Mouse (Mus musculus): Measurements from ENCODE around the gene Tcte2.
"Not testable (repeated sequence)": the region's sequence is repeated elsewhere in the genome, so short reads cannot be mapped to it uniquely, and the experiment has no call there.

The Tcte2 gene

DNA sequence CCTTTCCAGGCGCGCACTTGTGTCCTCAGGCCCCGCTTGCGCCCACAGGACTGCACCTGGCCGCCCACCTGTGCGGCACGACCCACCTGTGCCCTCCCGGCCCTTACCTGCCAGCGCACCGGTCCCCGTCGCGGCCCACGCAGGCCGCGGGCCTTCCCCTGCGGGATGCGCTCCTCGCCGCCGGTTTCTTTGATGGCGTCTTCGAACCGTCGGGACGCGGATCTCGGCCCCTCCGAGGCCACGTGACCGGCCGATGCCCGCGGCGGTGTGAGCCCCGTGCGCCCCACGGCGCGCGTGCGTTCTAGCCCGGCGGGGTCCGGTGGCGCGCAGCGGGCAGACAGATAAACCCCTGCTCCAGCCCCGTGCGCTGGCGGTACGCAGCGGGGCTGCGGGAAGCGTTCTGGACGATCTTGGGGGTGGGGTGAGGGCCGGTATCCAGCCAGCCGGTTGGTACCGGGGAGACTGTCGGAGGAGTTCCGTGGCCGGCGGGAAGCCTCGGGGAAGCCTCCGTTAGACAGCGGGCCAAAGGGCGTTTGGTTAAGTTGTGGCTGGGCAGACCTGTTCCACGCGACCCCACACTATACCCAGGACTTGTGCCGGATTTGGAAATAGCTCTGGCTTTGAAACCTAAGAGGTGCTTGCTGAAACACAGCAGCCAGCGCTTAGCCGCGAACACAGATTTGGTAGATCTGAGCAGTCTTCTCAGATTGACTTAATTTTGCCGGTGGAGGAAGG, at the start of gene Tcte2:
Tcte2 (minus strand) TSS at position 647 of the 735 bp plus-strand sequence.
- peak; percentile 43 to 62 for DNase-seq

- DNase-seq, result no peak
These were observed 44.4 kb upstream of the Tcte2 start for GRCm38 (mm10) chr17:13806016-13806415.

- DNase-seq, result no peak
These were observed 41.3 kb upstream of the Tcte2 start for GRCm38 (mm10) chr17:13802836-13803408.

DNA sequence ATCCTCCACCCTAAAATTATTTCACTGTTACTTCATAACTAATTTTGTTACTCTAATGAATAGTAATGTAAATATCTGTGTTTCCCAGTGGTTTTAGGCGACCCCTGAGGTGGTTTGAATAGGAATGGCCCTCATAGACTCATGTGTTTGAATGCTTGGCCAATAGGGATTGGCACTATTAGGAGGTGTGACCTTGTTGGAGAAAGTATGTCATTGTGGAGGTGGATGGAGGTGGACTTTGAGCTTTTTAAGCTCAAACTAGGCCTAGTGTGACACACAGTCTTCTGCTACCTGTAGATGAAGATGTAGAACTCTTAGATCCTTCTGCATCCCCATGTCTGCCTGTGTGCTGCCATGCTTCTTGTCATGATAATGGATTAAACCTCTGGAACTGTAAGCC, 36.1 kb upstream of the Tcte2 start:
- no peak for DNase-seq

DNA sequence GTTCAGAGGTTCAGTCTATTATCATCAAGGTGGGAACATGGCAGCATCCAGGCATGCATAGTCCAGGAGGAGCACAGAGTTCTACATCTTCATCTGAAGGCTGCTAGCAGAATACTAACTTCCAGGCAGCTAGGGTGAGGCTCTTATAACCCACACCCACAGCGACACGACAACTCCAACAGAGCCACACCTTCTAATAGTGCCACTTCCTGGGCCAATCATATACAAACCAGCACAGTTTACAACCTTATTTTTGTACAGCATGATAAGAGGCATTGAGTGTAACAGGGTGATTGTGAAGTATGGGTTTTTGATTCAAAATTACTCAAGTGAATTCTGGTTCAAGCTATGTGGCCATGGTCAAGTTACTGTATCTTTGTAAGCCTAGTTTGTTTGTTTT, 28.4 kb upstream of the Tcte2 start:
- DNase-seq, result not testable (repeated sequence)

DNA sequence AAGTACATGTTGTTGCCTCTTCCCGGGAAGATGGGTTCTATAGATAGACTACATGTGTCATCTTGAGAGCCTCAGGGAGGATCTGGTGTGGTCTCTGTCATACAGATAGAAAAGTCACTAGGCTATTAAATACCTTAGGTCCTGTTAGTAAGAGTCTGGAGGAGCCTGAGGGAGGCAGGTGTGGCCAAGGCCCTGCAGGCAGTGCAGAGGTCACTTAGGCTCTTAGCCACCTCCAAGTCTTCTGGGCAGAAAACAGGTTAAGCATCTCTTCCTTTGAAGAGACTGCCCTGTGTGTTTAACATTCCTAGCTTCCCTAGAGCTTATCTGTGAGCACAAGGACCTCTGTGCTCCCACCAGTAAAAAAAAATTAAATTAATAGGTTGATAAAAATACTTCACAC, 21.8 kb upstream of the Tcte2 start:
- no peak for DNase-seq

DNA sequence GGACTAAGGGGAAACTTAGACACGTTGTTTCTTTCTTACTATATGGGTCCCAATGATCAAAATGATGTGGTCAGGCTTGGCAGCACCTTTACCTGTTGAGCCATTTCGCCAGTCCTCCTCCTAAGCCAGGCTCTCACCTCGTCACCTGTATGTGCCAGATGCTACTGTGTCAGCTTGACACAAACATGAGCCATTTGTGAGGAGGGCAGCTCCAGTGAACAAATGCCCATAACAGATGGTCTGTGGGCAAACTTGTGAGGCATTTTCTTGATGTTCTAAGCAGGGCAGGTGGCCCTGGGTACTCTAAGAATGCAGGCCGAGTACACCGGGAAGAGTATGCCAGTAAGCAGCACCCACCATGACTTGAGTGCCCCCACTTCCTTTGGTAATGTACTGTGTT, 20.3 kb upstream of the Tcte2 start:
- no peak for DNase-seq

GRCm38 (mm10) chr17:13778865-13779264, 17.2 kb upstream of the Tcte2 start:
- DNase-seq, result no peak

DNA sequence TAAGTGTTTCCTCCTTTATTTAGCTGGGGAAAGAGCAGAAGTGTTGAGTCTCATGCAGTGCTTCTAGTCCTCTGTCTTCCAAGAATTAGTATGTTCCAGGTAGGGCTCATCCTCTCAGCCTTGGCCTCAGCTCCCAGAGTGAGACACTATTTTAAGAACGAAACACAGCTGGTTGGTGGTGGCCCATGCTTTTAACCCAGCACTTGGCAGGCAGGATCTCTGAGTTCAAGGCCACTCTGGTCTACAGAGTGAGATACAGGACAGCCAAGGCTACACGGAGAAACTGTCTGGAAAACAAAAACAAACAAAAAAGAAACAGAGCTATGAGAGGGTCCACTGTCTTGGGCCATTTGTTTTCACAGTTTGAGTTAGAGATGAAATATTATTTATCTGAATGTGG, 16.1 kb upstream of the Tcte2 start:
- no peak for DNase-seq

- DNase-seq, result peak in 1 of 2 experiments; percentile 23
These were observed 7.6 kb upstream of the Tcte2 start for GRCm38 (mm10) chr17:13769256-13769655.

GRCm38 (mm10) chr17:13768531-13768930, 6.9 kb upstream of the Tcte2 start:
- DNase-seq, result no peak

DNA sequence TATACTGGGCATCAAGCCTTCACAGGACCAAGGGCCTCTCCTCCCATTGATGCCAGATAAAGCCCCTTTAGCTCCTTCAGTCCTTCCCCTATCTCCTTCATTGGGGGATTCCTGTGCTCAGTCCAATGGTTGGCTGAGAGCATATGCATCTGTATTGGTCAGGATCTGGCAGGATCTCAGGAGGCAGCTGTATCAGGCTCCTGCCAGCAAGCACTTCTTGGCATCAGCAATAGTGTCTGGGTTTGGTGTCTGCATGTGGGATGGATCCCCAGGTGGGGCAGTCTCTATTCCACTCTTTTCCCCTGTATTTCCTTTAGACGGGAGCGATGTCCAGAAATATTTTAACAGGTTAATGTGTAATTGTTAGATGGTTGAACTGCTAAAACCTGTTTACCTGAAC, 3.3 kb upstream of the Tcte2 start:
- not testable (repeated sequence) for DNase-seq

- no peak for DNase-seq
These were observed 2.2 kb upstream of the Tcte2 start for GRCm38 (mm10) chr17:13763819-13764218.

- DNase-seq, result peak; percentile 56 to 73
These were observed 898 bp downstream of the Tcte2 start for GRCm38 (mm10) chr17:13760675-13761178.

DNA sequence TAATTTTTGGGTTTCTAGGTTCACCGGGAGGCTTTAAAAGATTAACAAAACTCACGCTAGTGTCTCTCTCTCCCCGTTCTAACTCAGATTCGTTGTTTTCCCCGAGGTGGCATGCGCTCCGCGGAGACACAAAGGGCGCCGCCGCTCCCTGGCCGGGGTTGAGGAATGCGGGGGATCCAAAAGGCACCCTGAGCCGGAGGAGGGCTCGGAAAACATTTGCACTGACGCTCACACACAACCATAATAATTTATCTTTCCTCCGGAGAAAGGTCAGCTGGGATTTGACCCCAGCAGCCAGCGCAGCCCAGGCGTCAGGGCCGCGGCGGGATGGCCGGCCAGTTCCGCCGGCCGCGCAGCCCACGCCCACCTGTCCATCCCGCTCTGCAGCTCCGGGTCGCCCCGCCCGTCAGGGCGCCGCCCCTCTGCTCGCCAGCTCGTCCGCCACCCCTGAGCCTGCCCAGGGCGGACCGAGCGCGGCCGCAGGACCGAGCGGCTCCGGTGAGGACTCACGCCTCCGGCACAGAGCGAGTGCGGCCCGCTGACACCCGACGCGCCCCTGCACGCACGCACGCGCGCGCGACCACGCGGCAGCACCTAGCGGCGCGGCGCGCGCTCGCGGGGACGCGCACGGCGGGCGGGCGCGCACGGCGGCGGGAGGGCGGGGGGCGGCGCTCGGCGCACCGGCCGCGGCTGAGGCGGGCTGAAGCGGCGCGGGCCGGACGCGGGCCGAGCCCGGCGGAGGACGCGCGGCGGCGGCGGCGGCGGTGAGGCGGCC, 1.6 kb downstream of the Tcte2 start, which contains the start of gene Afdn:
Afdn (plus strand) TSS at position 687 of the 775 bp plus-strand sequence.
- peak; percentile 84 to 94 for DNase-seq

- no peak for DNase-seq
These were observed 2.3 kb downstream of the Tcte2 start for GRCm38 (mm10) chr17:13759156-13759852.

DNA sequence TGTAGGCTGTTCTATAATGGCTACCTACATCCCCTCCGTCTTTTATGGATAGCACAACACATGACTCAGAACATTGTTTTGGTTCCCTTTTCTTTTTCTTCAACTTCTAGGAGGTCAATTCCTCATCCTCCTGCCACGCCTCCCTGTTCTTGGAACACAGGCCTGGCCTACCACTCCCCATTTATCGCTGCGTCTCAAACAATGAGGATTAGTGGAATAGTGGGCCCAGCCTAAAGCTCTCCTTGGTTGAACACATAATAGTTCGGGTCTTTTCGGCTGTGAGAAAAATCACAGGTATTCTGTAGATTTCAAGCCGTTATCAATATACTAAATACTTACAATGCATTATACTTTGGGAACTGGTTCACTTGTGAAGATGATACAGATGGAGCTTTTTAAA, 3.0 kb downstream of the Tcte2 start:
- DNase-seq, result no peak

DNA sequence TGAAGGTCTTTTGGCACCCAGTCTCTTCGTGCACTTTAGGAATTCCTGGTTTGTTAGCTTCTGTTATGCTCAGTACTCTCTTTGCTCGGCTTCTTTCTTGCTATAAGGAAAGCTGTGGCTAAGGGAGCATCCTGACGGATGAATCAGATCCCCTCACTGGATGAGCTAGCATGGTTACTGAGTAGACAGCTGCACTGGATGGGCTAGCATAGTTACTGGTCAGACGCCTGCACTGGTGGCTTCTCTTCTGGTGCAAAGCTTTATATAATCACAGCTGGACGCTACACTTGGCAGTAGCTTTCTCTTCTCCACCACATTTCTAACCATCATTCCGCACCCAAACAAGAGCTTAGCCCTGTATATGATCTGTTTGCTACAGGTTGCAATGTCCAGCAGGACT, 6.7 kb downstream of the Tcte2 start:
- no peak for DNase-seq

DNA sequence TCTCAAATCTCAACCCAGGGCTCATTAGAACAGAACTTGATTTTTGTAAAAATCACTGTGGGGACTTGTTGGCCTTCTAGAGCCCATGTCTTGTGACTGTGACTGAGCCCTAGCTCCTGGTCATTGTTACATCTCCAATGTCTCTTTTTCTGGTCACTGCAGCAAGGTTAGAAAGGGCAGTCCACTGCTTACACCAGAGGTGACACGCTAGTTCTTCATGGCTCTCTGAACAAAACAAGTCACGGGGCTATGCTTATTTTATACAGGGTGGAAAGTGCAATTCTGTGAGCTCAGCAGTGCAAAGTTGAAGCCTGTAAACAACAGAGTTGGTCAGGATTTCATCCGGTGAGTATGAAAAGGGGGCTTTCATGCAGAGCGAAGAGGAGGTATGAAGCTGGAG, 7.7 kb downstream of the Tcte2 start:
- DNase-seq, result no peak

- DNase-seq, result no peak
These were observed 12.6 kb downstream of the Tcte2 start for GRCm38 (mm10) chr17:13749027-13749426.

- no peak for DNase-seq
These were observed 13.9 kb downstream of the Tcte2 start for GRCm38 (mm10) chr17:13747681-13748080.

DNA sequence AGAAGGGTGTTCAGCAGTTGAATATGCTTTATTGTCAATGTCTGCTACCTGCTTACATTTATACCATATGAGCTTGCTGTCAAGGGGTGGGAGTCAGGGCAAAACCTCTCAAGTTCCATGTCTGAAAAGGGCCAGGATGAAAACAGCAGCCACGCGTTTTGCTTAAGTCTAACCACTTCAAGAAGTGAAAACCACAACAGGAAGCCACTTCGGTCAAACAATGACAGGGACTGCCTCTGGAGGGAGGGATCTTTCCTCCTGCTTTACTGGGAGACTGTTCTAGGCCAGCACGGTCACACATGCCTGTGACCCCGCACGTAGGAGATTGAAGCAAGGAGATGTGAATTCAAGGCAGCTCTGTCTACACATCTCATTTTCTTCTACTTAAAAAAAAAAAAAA, 15.3 kb downstream of the Tcte2 start:
- DNase-seq, result no peak

GRCm38 (mm10) chr17:13745373-13745772, 16.3 kb downstream of the Tcte2 start:
- DNase-seq, result no peak

Measured in lung, postnatal 4 days (tissue).